Mouse (Mus musculus) cerebellum, postnatal 25 days (tissue): Measurements from ENCODE around the gene Gm17078.
"Not testable (repeated sequence)": the region's sequence is repeated elsewhere in the genome, so short reads cannot be mapped to it uniquely, and the experiment has no call there.

Experiments used
- DNase-seq, 2 experiments: peaks; one replicate each; pipeline ENCODE4 v3.0.0; 2021; ENCODE audit warnings: mixed read lengths in 2 of 2

Gene Gm17078

DNA sequence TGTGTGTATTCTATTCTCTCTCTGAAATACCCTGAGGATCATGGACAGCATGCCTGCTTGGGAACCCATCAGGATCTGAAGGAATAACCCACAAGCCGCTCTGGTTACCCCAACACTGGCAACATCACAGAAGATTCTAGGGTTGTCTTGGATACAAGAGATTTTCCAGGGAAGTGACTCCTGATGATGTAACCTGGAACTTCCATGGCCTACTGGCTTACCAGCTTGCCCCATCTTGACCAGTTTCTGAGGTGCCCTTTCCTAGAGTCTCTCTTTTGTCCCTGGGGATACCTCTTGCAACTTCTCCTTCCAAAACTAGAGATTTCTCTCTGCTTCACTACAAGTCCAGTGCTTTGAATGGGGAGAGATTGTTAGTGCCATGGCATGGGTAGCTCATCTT is at the start of gene Gm17078:
Gene Gm17078 (minus strand): TSS at position 101 of the 400 bp plus-strand sequence.
- no peak for DNase-seq

DNA sequence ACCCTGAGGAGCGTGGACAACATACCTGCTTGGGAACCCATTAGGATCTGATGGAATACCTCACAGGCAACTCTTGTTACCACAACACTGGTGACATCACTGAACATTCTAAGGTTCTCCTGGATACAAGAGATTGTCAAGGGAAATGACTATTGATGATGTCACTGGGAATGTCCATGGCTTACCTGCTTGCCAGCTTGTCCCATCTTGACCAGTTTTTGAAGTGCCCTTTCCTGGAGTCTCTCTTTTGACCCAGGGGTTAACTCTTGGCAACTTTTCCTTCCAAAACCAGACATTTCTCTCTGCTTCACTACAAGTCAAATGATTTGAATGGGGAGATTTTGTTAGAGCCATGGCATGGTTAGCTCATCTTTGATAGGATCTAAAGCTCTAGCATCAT is 24.5 kb upstream of the Gm17078 start, which contains the start of gene Gm4181:
Gene Gm4181 (minus strand): TSS at position 101 of the 400 bp plus-strand sequence.
- not testable (repeated sequence) for DNase-seq

DNA sequence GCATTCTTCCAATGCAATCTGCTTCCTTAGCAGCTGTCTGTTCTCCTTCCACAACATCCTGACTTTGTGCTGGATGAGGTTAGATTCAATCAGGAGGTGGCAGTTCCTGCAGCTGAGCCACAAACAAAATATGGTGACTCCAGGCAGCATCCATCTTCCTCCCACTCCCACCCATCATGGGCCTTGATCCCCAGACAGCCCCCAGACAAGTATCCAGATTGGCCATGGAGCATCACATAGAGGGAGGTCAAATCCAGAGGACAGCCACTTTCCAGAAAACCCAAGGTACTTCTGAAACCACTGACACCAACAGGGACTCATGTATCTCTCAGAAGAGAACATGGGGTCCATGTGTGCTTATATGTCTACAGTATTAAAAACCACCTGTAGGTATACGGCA is 21.3 kb upstream of the Gm17078 start:
- peak in 1 of 2 experiments; percentile 6 for DNase-seq

DNA sequence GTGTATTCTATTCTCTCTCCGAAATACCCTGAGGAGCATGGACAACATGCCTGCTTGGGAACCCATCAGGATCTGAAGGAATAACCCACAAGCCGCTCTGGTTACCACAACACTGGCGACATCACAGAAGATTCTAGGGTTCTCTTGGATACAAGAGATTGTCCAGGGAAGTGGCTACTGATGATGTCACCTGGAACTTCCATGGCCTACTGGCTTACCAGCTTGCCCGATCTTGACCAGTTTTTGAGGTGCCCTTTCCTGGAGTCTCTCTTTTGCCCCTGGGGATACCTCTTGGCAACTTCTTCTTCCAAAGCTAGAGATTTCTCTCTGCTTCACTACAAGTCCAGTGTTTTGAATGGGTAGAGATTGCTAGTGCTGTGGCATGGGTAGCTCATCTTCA is 19.1 kb downstream of the Gm17078 start, which contains the start of gene Gm17174:
Gene Gm17174 (minus strand): TSS at position 101 of the 400 bp plus-strand sequence.
- not testable (repeated sequence) for DNase-seq

- not testable (repeated sequence) for DNase-seq
Measured at GRCm38 (mm10) chr14:51573963-51574362, 37.1 kb downstream of the Gm17078 start, which contains the start of gene Gm17175. Gm17175 (minus strand) TSS chr14:51574063.
